Mouse (Mus musculus): ENCODE measurements at regions not wholly inside any gene's neighbourhood (a gene's known extent, or its start where the extent isn't known, plus 50 kb on each side); places are given as distances from the start of the nearest gene placed in this dataset.

- TF ChIP-seq GATA1 (IDR thresholded peaks at IDR 0.05; ENCODE audit: borderline replicate concordance, low read length) (no peak), FLI1 (IDR thresholded peaks at IDR 0.05; ENCODE audit: low read length) (no peak)
Observed at GRCm38 (mm10) chrX:12827299-12827872, 65.5 kb upstream of the Med14 start.
